Mouse (Mus musculus) kidney, postnatal 0 days (tissue): ENCODE measurements around the gene Usp45. TPM values are rescaled to one million over a fixed set of nuclear protein-coding genes. Genes with fewer than 3 reads are reported as not detected.

Experiments
- ATAC-seq: fragments of 200-750 bp; cut with Nextera tagmentation; replicated peaks from 2 replicates; pipeline ENCODE4 v1.8.0; 2017; ENCODE audit warnings: low read depth, moderate number of reproducible peaks, moderate TSS enrichment, moderate library complexity; ENCODE audit not compliant: low FRiP score
- DNase-seq: peaks from one replicate; pipeline ENCODE4 v3.0.0-alpha.2; 2016; ENCODE audit warnings: low spot score
- H3K27ac ChIP-seq: fragments of 300-500 bp; sonication (generic); 2 replicates; pipeline ENCODE4 v1.5.1; 2014; ENCODE audit warnings: mild to moderate bottlenecking
- H3K27me3 ChIP-seq: fragments of 300-500 bp; sonication (generic); 2 replicates; pipeline ENCODE4 v1.6.1; 2014; ENCODE audit warnings: low read length, mixed read lengths; ENCODE audit not compliant: insufficient read depth
- H3K36me3 ChIP-seq: fragments of 300-500 bp; sonication (generic); 2 replicates; pipeline ENCODE4 v1.6.1; 2014; ENCODE audit warnings: low read length, mixed read lengths; ENCODE audit not compliant: insufficient read depth
- H3K4me1 ChIP-seq: fragments of 300-500 bp; sonication (generic); replicated peaks from 2 replicates; pipeline ENCODE4 v1.6.1; 2014; ENCODE audit warnings: antibody characterized with exemption, low read length, mixed read lengths; ENCODE audit not compliant: insufficient read depth
- H3K4me2 ChIP-seq: fragments of 300-500 bp; sonication (generic); 2 replicates; pipeline ENCODE4 v1.6.1; 2014; ENCODE audit warnings: mild to moderate bottlenecking, low read length, moderate library complexity, mixed read lengths
- H3K4me3 ChIP-seq: fragments of 300-500 bp; sonication (generic); replicated peaks from 2 replicates; pipeline ENCODE4 v1.5.1; 2014; ENCODE audit warnings: low read depth, low read length
- H3K9ac ChIP-seq: fragments of 300-500 bp; sonication (generic); 2 replicates; pipeline ENCODE4 v1.6.1; 2014; ENCODE audit warnings: low read depth, low read length
- H3K9me3 ChIP-seq: fragments of 300-500 bp; sonication (generic); replicated peaks from 2 replicates; pipeline ENCODE4 v1.6.1; 2016; ENCODE audit warnings: low read length, inconsistent platforms, mixed read lengths
- CTCF ChIP-seq: IDR thresholded peaks from 2 replicates; pipeline ENCODE4 v1.5.1; 2016; ENCODE audit warnings: antibody characterized with exemption, low read depth, mild to moderate bottlenecking, moderate library complexity
- WGBS: fragments of 180-500 bp; shearing (Covaris S2); extraction: QIAGEN DNeasy Blood & Tissue Kit; methylation state at CpG from one replicate; pipeline ENCODE4 v1.1.7; 2014; 5-methylcytosine and 5-hydroxymethylcytosine counted together
- polyA plus RNA-seq: library from polyadenylated mRNA; unstranded; fragments of >200 nt; fragmentation: Nextera tagmentation; extraction: Ambion mirVana; gene quantifications from 2 replicates; pipeline ENCODE4 v1.2.1, GENCODE M21; 2015

The Usp45 gene
- polyA plus RNA-seq, 1 experiment from 2014 or later: 4.0 TPM

GRCm38 (mm10) chr4:21771064-21771463, 4.1 kb downstream of the Usp45 start:
- no peak for TF ChIP-seq CTCF
- Histone ChIP-seq H3K9me3 (no peaks in the 10 kb centered on the region), H3K27me3 (no peaks in the 10 kb centered on the region), H3K4me2 (no peak overlapping the region), H3K4me1 (no peaks in the 10 kb centered on the region), H3K9ac (no peak overlapping the region), H3K36me3 (no peaks in the 10 kb centered on the region), H3K27ac (no peak overlapping the region), H3K4me3 (no peak overlapping the region)
- no peak for DNase-seq
- ATAC-seq: no peak
- WGBS: 84% methylated on average over 1 of the region's 1 CpGs

- Histone ChIP-seq H3K4me2 (no peak overlapping the region), H3K9me3 (no peaks in the 10 kb centered on the region), H3K9ac (no peak overlapping the region), H3K4me1 (0 out of 2 replicates have a peak, but pooled peaks cover 1% of the 10 kb centered on the region), H3K36me3 (no peaks in the 10 kb centered on the region), H3K4me3 (no peak overlapping the region), H3K27me3 (no peaks in the 10 kb centered on the region), H3K27ac (no peak overlapping the region)
- DNase-seq (no peak), ATAC-seq (no peak)
- 100% methylated on average over 1 of the region's 1 CpGs for WGBS
- TF ChIP-seq CTCF: no peak
These were observed 5.3 kb downstream of the Usp45 start for GRCm38 (mm10) chr4:21772306-21772705.

DNA sequence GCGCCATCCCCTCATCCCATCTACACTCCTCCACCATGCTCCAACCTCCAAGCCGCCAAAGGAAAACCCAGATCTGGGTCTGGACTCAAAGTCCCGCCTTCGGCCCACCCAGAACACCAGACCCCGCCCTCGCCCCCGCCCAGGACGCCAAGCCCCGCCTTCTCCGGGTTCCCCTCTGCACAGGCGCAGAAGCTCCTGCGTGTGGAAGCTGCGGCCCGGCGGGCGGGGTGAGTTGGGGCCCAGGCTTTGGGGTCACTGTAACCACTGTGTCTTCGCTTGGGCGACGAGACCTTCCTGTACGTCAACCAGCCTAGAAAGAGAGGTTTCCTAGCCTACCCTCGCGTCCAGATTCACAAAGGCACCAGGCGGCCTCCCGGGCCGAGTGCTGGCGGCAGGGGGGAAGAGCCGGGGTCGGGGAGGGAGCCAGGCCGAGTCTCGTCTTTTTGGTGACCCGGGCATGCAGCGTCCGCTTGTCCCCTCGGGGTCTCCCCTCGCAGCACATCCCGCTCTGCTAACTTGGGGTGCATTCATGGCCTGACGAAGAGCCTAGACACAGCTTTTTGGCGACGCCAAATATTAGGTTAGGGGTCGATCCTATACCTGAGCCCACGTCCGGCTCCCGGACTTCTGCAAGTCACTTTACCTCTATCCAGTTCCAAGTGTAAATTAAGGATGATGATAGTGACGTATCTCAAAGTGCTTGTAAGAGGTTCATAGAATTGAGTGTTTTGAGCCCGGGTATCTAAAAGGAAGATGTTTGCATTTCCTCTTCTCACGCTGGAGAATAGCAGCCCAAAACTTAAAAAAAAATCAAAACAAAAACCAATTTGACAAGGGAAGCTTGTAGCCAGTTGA, 9.4 kb downstream of the Usp45 start:
- no peak overlapping the region for H3K27ac ChIP-seq
- peak; percentile 98 for ATAC-seq
- H3K9ac ChIP-seq: peak overlapping the region; percentile 86
- under 1% methylated on average over 45 of the region's 46 CpGs for WGBS
- no peaks in the 10 kb centered on the region for H3K9me3 ChIP-seq
- TF ChIP-seq CTCF: no peak
- H3K27me3 ChIP-seq: no peaks in the 10 kb centered on the region
- 0 out of 2 replicates have a peak, but pooled peaks cover 2% of the 10 kb centered on the region for H3K36me3 ChIP-seq
- peak; percentile 94 for DNase-seq
- peak overlapping the region; percentile 96 for H3K4me3 ChIP-seq
- H3K4me1 ChIP-seq: 0 out of 2 replicates have a peak, but pooled peaks cover 4% of the 10 kb centered on the region
- H3K4me2 ChIP-seq: peak overlapping the region; percentile 77

DNA sequence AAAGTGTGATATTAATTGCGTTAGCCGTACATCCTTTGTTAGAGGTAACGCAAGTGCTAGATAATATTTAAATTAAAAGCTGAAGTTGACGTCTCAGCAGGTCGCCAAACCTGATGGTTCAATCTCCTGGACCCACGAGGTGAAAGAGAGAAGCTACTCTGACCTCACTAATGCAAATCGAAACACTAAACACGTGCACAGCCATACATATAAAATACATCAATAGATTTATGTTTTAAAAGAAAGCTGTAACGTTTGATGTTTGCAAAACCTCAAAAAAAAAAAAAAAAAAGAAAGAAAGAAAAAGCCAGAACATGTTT, 9.9 kb downstream of the Usp45 start:
- H3K4me1 ChIP-seq: 0 out of 2 replicates have a peak, but pooled peaks cover 4% of the 10 kb centered on the region
- 0 out of 2 replicates have a peak, but pooled peaks cover 5% of the 10 kb centered on the region for H3K36me3 ChIP-seq
- H3K9me3 ChIP-seq: no peaks in the 10 kb centered on the region
- no peak for TF ChIP-seq CTCF
- WGBS: 6% methylated on average over 9 of the region's 9 CpGs
- H3K4me3 ChIP-seq: peak overlapping the region; percentile 96
- DNase-seq (no peak), ATAC-seq (no peak)
- peak overlapping the region; percentile 86 for H3K9ac ChIP-seq
- no peaks in the 10 kb centered on the region for H3K27me3 ChIP-seq
- H3K4me2 ChIP-seq: peak overlapping the region; percentile 77
- no peak overlapping the region for H3K27ac ChIP-seq

GRCm38 (mm10) chr4:21780816-21781726, 14.1 kb downstream of the Usp45 start:
- ATAC-seq: peak; percentile 71
- DNase-seq: no peak
- no peak for TF ChIP-seq CTCF

DNA sequence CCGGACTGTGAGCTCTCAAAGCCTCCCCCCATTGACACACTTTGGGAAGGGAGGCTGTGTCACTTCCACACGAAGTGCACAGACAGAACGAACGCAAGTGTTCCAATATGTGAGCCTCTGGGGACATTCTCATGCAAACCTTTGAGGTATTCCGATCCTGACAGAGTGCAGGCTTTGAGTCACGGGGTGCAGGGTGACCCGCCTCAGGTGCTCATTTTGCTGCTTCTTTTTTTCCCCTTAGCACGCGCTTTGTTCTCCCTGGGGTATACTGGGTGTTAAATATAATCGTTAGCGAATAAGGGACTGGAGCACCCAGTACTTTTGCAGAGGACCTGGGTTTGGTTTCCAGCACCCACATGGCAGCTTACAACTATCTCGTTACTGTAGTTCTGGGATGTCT, 19.3 kb downstream of the Usp45 start:
- 94% methylated on average over 12 of the region's 12 CpGs for WGBS
- DNase-seq (no peak), ATAC-seq (no peak)
- no peak overlapping the region for H3K9ac ChIP-seq
- H3K9me3 ChIP-seq: no peaks in the 10 kb centered on the region
- H3K4me1 ChIP-seq: no peaks in the 10 kb centered on the region
- no peak for TF ChIP-seq CTCF
- no peaks in the 10 kb centered on the region for H3K27me3 ChIP-seq
- H3K4me2 ChIP-seq: no peak overlapping the region
- H3K4me3 ChIP-seq: no peak overlapping the region
- peaks cover 41% of the 10 kb centered on the region; the same call in 1 of the 2 replicates for H3K36me3 ChIP-seq
- H3K27ac ChIP-seq: no peak overlapping the region

More at GRCm38 (mm10) chr4:21780816-21781726, 14.1 kb downstream of the Usp45 start:
- Histone ChIP-seq H3K27me3 (no peaks in the 10 kb centered on the region), H3K9ac (no peak overlapping the region), H3K4me3 (no peak overlapping the region), H3K4me1 (0 out of 2 replicates have a peak, but pooled peaks cover 4% of the 10 kb centered on the region), H3K9me3 (no peaks in the 10 kb centered on the region), H3K27ac (no peak overlapping the region), H3K4me2 (no peak overlapping the region), H3K36me3 (peaks cover 32% of the 10 kb centered on the region; the same call in 1 of the 2 replicates)
- 88% methylated on average over 12 of the region's 12 CpGs for WGBS
